Mouse (Mus musculus): ENCODE measurements around the gene Eef2kmt. TPM values are rescaled to one million over a fixed set of nuclear protein-coding genes. Genes with fewer than 3 reads are reported as not detected.
A peak's percentile ranks its signal among the peaks of the same experiment; 100 is the strongest.

The Eef2kmt gene
- polyA plus RNA-seq, 1 experiment from 2014 or later = 25.5 TPM

- Histone ChIP-seq H3K9me3 (ENCODE audit: control insufficient read depth, low read length) (no peaks in the 10 kb centered on the region), H3K4me2 (ENCODE audit: low read depth, low read length) (no peak overlapping the region), H3K27ac (replicated peaks; ENCODE audit: low read depth, low read length) (no peak overlapping the region), H3K4me1 (ENCODE audit: control insufficient read depth, insufficient read depth, low read length) (no peaks in the 10 kb centered on the region), H3K27me3 (replicated peaks; ENCODE audit: control insufficient read depth, insufficient read depth, low read length) (0 out of 2 replicates have a peak, but pooled peaks cover 3% of the 10 kb centered on the region), H3K36me3 (ENCODE audit: control insufficient read depth, insufficient read depth, low read length) (no peaks in the 10 kb centered on the region), H3K4me3 (ENCODE audit: low read depth, low read length) (no peak overlapping the region), H3K9ac (ENCODE audit: low read depth, low read length) (no peak overlapping the region)
- WGBS = 50% methylated on average over 6 of the region's 6 CpGs
- no peak for DNase-seq (ENCODE audit: low spot score)
- no peak for ATAC-seq (ENCODE audit: low read depth)
Observed at GRCm38 (mm10) chr16:5216686-5217085, 39.1 kb downstream of the Eef2kmt start.

GRCm38 (mm10) chr16:5214126-5214525, 41.7 kb downstream of the Eef2kmt start:
- Histone ChIP-seq H3K9me3 (ENCODE audit: control insufficient read depth, low read length) (no peaks in the 10 kb centered on the region), H3K27me3 (replicated peaks; ENCODE audit: control insufficient read depth, insufficient read depth, low read length) (0 out of 2 replicates have a peak, but pooled peaks cover 3% of the 10 kb centered on the region), H3K36me3 (ENCODE audit: control insufficient read depth, insufficient read depth, low read length) (no peaks in the 10 kb centered on the region), H3K4me2 (ENCODE audit: low read depth, low read length) (no peak overlapping the region), H3K9ac (ENCODE audit: low read depth, low read length) (no peak overlapping the region), H3K4me1 (ENCODE audit: control insufficient read depth, insufficient read depth, low read length) (no peaks in the 10 kb centered on the region), H3K4me3 (ENCODE audit: low read depth, low read length) (no peak overlapping the region), H3K27ac (replicated peaks; ENCODE audit: low read depth, low read length) (no peak overlapping the region)
- ATAC-seq (ENCODE audit: low read depth) (no peak), DNase-seq (ENCODE audit: low spot score) (no peak)
- WGBS = 91% methylated on average over 2 of the region's 2 CpGs

DNA sequence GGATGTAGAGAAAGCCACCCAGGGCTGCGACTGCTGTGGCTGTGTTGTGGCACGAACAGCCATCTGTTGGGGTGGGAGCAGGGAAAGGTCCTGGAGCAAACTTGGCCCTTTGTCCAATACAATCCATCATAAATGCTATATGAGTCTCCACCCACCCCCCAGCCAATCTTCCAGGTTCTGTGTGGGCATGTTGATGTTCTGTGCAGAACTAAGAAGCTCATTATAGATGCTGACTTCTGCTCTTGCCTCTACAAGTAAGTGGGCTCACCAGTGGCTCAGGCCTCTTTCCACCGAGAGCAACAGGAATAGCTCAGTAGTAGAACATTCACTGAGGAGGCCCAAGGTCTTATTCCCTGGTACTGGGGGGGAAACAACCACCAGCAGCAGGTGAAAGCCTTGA, 43.6 kb downstream of the Eef2kmt start:
- ATAC-seq (ENCODE audit: low read depth) (no peak), DNase-seq (ENCODE audit: low spot score) (no peak)
- Histone ChIP-seq H3K4me3 (ENCODE audit: low read depth, low read length) (no peak overlapping the region), H3K27ac (replicated peaks; ENCODE audit: low read depth, low read length) (no peak overlapping the region), H3K4me1 (ENCODE audit: control insufficient read depth, insufficient read depth, low read length) (no peaks in the 10 kb centered on the region), H3K27me3 (replicated peaks; ENCODE audit: control insufficient read depth, insufficient read depth, low read length) (no peaks in the 10 kb centered on the region), H3K4me2 (ENCODE audit: low read depth, low read length) (no peak overlapping the region), H3K9me3 (ENCODE audit: control insufficient read depth, low read length) (no peaks in the 10 kb centered on the region), H3K9ac (ENCODE audit: low read depth, low read length) (no peak overlapping the region), H3K36me3 (ENCODE audit: control insufficient read depth, insufficient read depth, low read length) (no peaks in the 10 kb centered on the region)
- WGBS = 76% methylated on average over 3 of the region's 3 CpGs

DNA sequence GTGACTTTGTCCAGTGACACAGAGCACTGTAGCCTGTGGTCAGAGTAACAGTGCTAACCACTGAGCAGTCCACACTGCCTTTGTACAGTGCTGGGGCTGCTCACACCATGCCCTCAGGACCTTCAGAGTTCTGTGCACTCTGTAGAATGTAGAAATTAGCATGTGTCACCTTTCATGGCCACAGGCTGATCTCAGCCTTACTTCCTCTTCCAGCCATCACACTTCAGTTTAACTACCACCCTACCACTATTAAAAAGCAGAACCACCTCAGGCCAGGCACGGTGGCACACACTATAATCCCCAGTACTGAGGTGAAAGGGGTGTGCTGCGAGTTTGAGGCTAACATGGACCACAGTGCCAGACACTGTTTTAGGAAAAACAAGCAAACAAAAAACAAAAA, 45.4 kb downstream of the Eef2kmt start:
- Histone ChIP-seq H3K4me1 (ENCODE audit: control insufficient read depth, insufficient read depth, low read length) (no peaks in the 10 kb centered on the region), H3K4me2 (ENCODE audit: low read depth, low read length) (no peak overlapping the region), H3K4me3 (ENCODE audit: low read depth, low read length) (no peak overlapping the region), H3K9ac (ENCODE audit: low read depth, low read length) (no peak overlapping the region), H3K9me3 (ENCODE audit: control insufficient read depth, low read length) (no peaks in the 10 kb centered on the region), H3K27me3 (replicated peaks; ENCODE audit: control insufficient read depth, insufficient read depth, low read length) (no peaks in the 10 kb centered on the region), H3K27ac (replicated peaks; ENCODE audit: low read depth, low read length) (no peak overlapping the region), H3K36me3 (ENCODE audit: control insufficient read depth, insufficient read depth, low read length) (no peaks in the 10 kb centered on the region)
- WGBS = 71% methylated on average over 2 of the region's 2 CpGs
- ATAC-seq (ENCODE audit: low read depth) (no peak), DNase-seq (ENCODE audit: low spot score) (no peak)

DNA sequence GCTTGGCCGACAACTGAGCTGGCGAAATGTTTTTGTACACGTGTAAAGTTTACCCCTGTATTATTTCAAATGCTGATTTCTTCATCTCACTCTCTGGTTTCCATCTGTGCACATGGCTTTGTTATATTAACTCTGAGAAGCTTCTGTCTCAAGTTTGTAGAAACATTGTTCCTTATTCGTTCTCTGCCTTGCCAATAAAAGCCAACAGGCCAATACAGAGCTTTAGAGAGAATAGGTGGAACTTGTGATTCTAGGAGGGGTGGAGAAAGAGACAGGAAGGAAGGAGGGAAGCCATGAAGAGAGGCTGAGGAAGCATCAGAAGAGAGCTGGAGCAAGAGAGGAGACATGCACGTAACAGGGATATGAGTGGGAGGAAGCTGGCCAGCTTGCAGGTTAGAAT, 49.7 kb downstream of the Eef2kmt start:
- DNase-seq (ENCODE audit: low spot score) = no peak
- Histone ChIP-seq H3K27me3 (replicated peaks; ENCODE audit: control insufficient read depth, insufficient read depth, low read length) (no peaks in the 10 kb centered on the region), H3K27ac (replicated peaks; ENCODE audit: low read depth, low read length) (no peak overlapping the region), H3K36me3 (ENCODE audit: control insufficient read depth, insufficient read depth, low read length) (no peaks in the 10 kb centered on the region), H3K9ac (ENCODE audit: low read depth, low read length) (no peak overlapping the region), H3K4me3 (ENCODE audit: low read depth, low read length) (no peak overlapping the region), H3K4me1 (ENCODE audit: control insufficient read depth, insufficient read depth, low read length) (no peaks in the 10 kb centered on the region), H3K4me2 (ENCODE audit: low read depth, low read length) (no peak overlapping the region), H3K9me3 (ENCODE audit: control insufficient read depth, low read length) (no peaks in the 10 kb centered on the region)
- WGBS = 60% methylated on average over 5 of the region's 5 CpGs
- no peak for ATAC-seq (ENCODE audit: low read depth)

- 87% methylated on average over 5 of the region's 5 CpGs for WGBS
- H3K27me3 ChIP-seq (replicated peaks; ENCODE audit: control insufficient read depth, insufficient read depth, low read length) = no peaks in the 10 kb centered on the region
- DNase-seq (ENCODE audit: low spot score) = no peak
- H3K4me3 ChIP-seq (ENCODE audit: low read depth, low read length) = no peak overlapping the region
- no peak for ATAC-seq (ENCODE audit: low read depth)
- H3K9ac ChIP-seq (ENCODE audit: low read depth, low read length) = no peak overlapping the region
- no peaks in the 10 kb centered on the region for H3K36me3 ChIP-seq (ENCODE audit: control insufficient read depth, insufficient read depth, low read length)
- H3K27ac ChIP-seq (replicated peaks; ENCODE audit: low read depth, low read length) = no peak overlapping the region
- H3K9me3 ChIP-seq (ENCODE audit: control insufficient read depth, low read length) = no peaks in the 10 kb centered on the region
- H3K4me2 ChIP-seq (ENCODE audit: low read depth, low read length) = no peak overlapping the region
- no peaks in the 10 kb centered on the region for H3K4me1 ChIP-seq (ENCODE audit: control insufficient read depth, insufficient read depth, low read length)
Observed at GRCm38 (mm10) chr16:5205431-5205970, 50.3 kb downstream of the Eef2kmt start.

DNA sequence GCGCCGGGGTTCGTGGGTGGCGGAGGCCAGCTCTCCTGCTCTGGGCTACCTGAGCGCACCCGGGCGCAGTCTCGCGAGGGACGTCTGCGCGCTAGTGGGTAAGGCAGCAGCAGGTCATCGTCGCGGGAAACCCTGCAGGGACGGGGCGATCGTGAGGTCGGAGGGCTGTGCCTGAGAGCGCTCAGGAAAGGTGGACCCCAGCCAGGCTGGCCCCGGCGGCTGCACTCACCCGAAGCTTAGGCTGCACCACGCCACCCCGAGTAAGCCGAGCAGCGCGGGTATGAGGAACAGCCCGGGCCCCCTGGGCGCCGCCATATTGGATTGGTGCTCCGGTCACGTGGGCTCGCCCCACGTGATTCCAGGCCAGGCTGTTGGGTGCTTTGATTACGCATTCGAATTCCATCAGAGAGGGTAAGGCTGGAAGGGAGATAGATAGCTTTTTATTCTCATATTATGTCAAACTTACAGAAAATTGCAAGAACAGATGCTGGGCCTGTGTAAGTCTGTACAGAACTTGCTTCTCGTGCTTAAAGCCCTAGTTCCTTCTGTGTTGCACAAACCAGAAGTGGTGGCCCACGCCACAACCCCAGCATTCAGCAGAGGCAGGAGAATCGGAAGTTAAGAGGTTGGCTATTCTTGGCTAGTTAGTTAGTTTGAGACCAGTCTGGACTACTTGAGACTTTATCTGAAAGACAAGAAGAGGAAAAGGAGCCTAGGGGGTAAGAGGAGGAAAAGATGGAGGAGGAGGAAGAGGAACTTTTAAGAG, 51.9 kb downstream of the Eef2kmt start, which contains the start of gene Nagpa:
Gene Nagpa, minus strand, starts transcription at position 345 of the 766 bp plus-strand sequence.
- peak within 1 kb of the TSS; percentile 67 for H3K9ac ChIP-seq (ENCODE audit: low read depth, low read length)
- H3K27me3 ChIP-seq (replicated peaks; ENCODE audit: control insufficient read depth, insufficient read depth, low read length) = no peaks in the 10 kb centered on the region
- DNase-seq (ENCODE audit: low spot score) (peak; percentile 94), ATAC-seq (ENCODE audit: low read depth) (peak; percentile 89)
- H3K36me3 ChIP-seq (ENCODE audit: control insufficient read depth, insufficient read depth, low read length) = no peaks in the 10 kb centered on the region
- H3K27ac ChIP-seq (replicated peaks; ENCODE audit: low read depth, low read length) = no peak within 1 kb of the TSS
- H3K9me3 ChIP-seq (ENCODE audit: control insufficient read depth, low read length) = no peaks in the 10 kb centered on the region
- 7% methylated on average over 30 of the region's 40 CpGs for WGBS
- peak within 1 kb of the TSS; percentile 88 for H3K4me3 ChIP-seq (ENCODE audit: low read depth, low read length)
- peak within 1 kb of the TSS; percentile 97 for H3K4me2 ChIP-seq (ENCODE audit: low read depth, low read length)
- H3K4me1 ChIP-seq (ENCODE audit: control insufficient read depth, insufficient read depth, low read length) = no peaks in the 10 kb centered on the region

GRCm38 (mm10) chr16:5203200-5203599, 52.6 kb downstream of the Eef2kmt start:
- H3K4me2 ChIP-seq (ENCODE audit: low read depth, low read length) = peak overlapping the region; percentile 97
- under 1% methylated on average over 36 of the region's 36 CpGs for WGBS
- DNase-seq (ENCODE audit: low spot score) (no peak), ATAC-seq (ENCODE audit: low read depth) (no peak; the same call in 1 of the 2 replicates)
- H3K9me3 ChIP-seq (ENCODE audit: control insufficient read depth, low read length) = no peaks in the 10 kb centered on the region
- H3K4me3 ChIP-seq (ENCODE audit: low read depth, low read length) = peak overlapping the region; percentile 88
- H3K9ac ChIP-seq (ENCODE audit: low read depth, low read length) = peak overlapping the region; percentile 67
- no peaks in the 10 kb centered on the region for H3K4me1 ChIP-seq (ENCODE audit: control insufficient read depth, insufficient read depth, low read length)
- H3K27ac ChIP-seq (replicated peaks; ENCODE audit: low read depth, low read length) = no peak overlapping the region
- H3K36me3 ChIP-seq (ENCODE audit: control insufficient read depth, insufficient read depth, low read length) = no peaks in the 10 kb centered on the region
- H3K27me3 ChIP-seq (replicated peaks; ENCODE audit: control insufficient read depth, insufficient read depth, low read length) = no peaks in the 10 kb centered on the region

All from embryonic facial prominence, embryonic 14.5 days (tissue).